In the genomic region with DNA sequence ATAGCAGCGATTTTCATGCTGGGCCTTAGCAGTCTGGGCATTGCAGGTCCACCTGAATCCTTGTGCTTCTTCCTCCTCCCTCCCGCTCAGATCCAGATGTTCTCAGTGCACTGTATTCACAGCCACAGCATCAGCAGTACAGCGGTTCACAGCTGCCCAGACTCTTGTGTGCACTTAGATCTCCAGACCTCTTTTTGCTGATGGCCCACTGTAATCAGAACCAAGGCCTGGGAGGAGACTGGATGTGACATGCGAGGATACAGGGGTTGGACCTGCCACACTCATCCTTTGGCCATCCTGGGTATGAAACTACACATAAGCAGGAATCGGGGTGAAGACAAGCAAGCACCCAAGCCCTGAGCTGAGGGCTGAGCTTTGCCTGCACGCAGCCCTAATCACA, we compare ENCODE assay signal across 19 mouse cellular contexts.
"Had no signal": no experiment of that assay in that cellular context is flagged by ENCODE, and none has a peak within 500 bp of the region (broad histone marks: within the 10 kb centered on the region; RNA-seq: fewer than 3 reads in every experiment).

No protein-coding gene starts in this region.

- H3K9me3 ChIP-seq: kidney, embryonic 15.5 days; limb, embryonic 12.5 days; limb, embryonic 15.5 days; midbrain, embryonic 12.5 days had no signal

- H3K9ac ChIP-seq: kidney, embryonic 15.5 days; limb, embryonic 12.5 days; limb, embryonic 15.5 days; liver, embryonic 14.5 days; liver, postnatal 0 days; lung, embryonic 14.5 days; midbrain, embryonic 12.5 days had no signal

- H3K27me3 ChIP-seq: kidney, embryonic 15.5 days; limb, embryonic 12.5 days; limb, embryonic 15.5 days; midbrain, embryonic 12.5 days had no signal

- H3K36me3 ChIP-seq: kidney, embryonic 15.5 days; limb, embryonic 15.5 days; midbrain, embryonic 12.5 days had no signal

- H3K4me2 ChIP-seq: kidney, embryonic 15.5 days; limb, embryonic 12.5 days; limb, embryonic 15.5 days; liver, embryonic 11.5 days; lung, embryonic 14.5 days; midbrain, embryonic 12.5 days had no signal

- H3K4me3 ChIP-seq: kidney, embryonic 15.5 days; limb, embryonic 12.5 days; limb, embryonic 15.5 days; midbrain, embryonic 12.5 days had no signal

- DNase-seq: kidney, adult 11 months; kidney, adult 8-10 months; kidney, postnatal 10 days; kidney, postnatal 36 days; left cerebral cortex, postnatal 4 days; liver, postnatal 0 days; lung, embryonic 14.5 days; right cerebral cortex, adult 18-20 months; right cerebral cortex, postnatal 14 days; right cerebral cortex, postnatal 4 days; thymus, adult 18-20 months; thymus, postnatal 36 days had no signal

- H3K27ac ChIP-seq: kidney, embryonic 15.5 days; limb, embryonic 15.5 days; liver, embryonic 14.5 days; midbrain, embryonic 12.5 days had no signal

- ATAC-seq: liver, postnatal 0 days; lung, postnatal 0 days had no signal
